8 mouse cellular contexts compared by ENCODE assay signal in genomic region chr12:4132941-4133846, GRCm38 (mm10). TPM values are rescaled to one million over a fixed set of nuclear protein-coding genes. Genes with fewer than 3 reads are reported as not detected.
DNase-seq lines count a peak whose midpoint lies in the region; ATAC-seq and TF ChIP-seq lines count a peak whose summit lies in the region.

Gene Adcy3, plus strand, starts transcription at chr12:4133103.

- H3K36me3 ChIP-seq in E14TG2a.4 (ENCODE audit: insufficient read depth, low read length), result peaks cover 23% of the 10 kb centered on the region
- no peaks in the 10 kb centered on the region for H3K36me3 ChIP-seq in forebrain, embryonic 14.5 days (ENCODE audit: control insufficient read depth, insufficient read depth, low read length)
- no peaks in the 10 kb centered on the region for H3K36me3 ChIP-seq in lung, embryonic 15.5 days

- peak within 1 kb of the TSS; percentile 85 for H3K4me2 ChIP-seq in forebrain, embryonic 14.5 days (ENCODE audit: low read length)
- peak within 1 kb of the TSS; percentile 87 for H3K4me2 ChIP-seq in lung, embryonic 15.5 days

- peak within 1 kb of the TSS; percentile 83 for H3K9ac ChIP-seq in forebrain, embryonic 14.5 days (ENCODE audit: low read length)
- peak within 1 kb of the TSS; percentile 54 for H3K9ac ChIP-seq in lung, embryonic 15.5 days

- intact Hi-C loops in heart, postnatal 10 days (cut with DNase I), result no loop called here

- peak within 1 kb of the TSS; percentile 58 for H3K27ac ChIP-seq in forebrain, embryonic 14.5 days (ENCODE audit: low read depth, low read length)
- peak within 1 kb of the TSS; percentile 49 for H3K27ac ChIP-seq in lung, embryonic 15.5 days

- peaks cover 46% of the 10 kb centered on the region for H3K27me3 ChIP-seq in E14TG2a.4 (ENCODE audit: insufficient read depth, low read length)
- H3K27me3 ChIP-seq in forebrain, embryonic 14.5 days (replicated peaks; ENCODE audit: control insufficient read depth, insufficient read depth, low read length), result no peaks in the 10 kb centered on the region
- H3K27me3 ChIP-seq in lung, embryonic 15.5 days, result no peaks in the 10 kb centered on the region; the same call in 1 of the 2 replicates

- peak; percentile 93 for ATAC-seq in forebrain, embryonic 14.5 days
- peak; percentile 90 for ATAC-seq in lung, embryonic 15.5 days (ENCODE audit: borderline replicate concordance, extremely low read depth, low FRiP score, low TSS enrichment)
- peak; percentile 63 for ATAC-seq in neutrophil, adult 5-6 weeks (ENCODE audit: extremely low read depth, insufficient number of reproducible peaks, low FRiP score, poor library complexity, severe bottlenecking)

- WGBS in forebrain, embryonic 14.5 days, result under 1% methylated on average over 76 of the region's 83 CpGs
- under 1% methylated on average over 81 of the region's 83 CpGs for WGBS in lung, embryonic 15.5 days

- peaks cover 34% of the 10 kb centered on the region for H3K4me1 ChIP-seq in E14TG2a.4 (replicated peaks; ENCODE audit: low read depth, low read length)
- peaks cover 7% of the 10 kb centered on the region; the same call in 1 of the 2 replicates for H3K4me1 ChIP-seq in forebrain, embryonic 14.5 days (ENCODE audit: control insufficient read depth, insufficient read depth, low read length)
- peaks cover 19% of the 10 kb centered on the region for H3K4me1 ChIP-seq in lung, embryonic 15.5 days

- H3K4me3 ChIP-seq in E14TG2a.4 (replicated peaks; ENCODE audit: low read length), result peak within 1 kb of the TSS; percentile 83
- H3K4me3 ChIP-seq in forebrain, embryonic 14.5 days (ENCODE audit: low read depth, low read length), result peak within 1 kb of the TSS; percentile 57
- peak within 1 kb of the TSS; percentile 55 for H3K4me3 ChIP-seq in lung, embryonic 15.5 days

- peaks cover 9% of the 10 kb centered on the region for H3K9me3 ChIP-seq in E14TG2a.4 (ENCODE audit: low read length)
- H3K9me3 ChIP-seq in forebrain, embryonic 14.5 days (replicated peaks; ENCODE audit: control insufficient read depth, low read length), result no peaks in the 10 kb centered on the region
- H3K9me3 ChIP-seq in lung, embryonic 15.5 days, result no peaks in the 10 kb centered on the region

- DNase-seq in c-Kit-positive CD71-negative TER-119-negative erythroid progenitor cells, embryonic 14.5 days (ENCODE audit: low read depth), result peak; percentile 29
- DNase-seq in forebrain, embryonic 14.5 days (ENCODE audit: low spot score), result peak; percentile 82
- peak; percentile 61 to 63 for DNase-seq in heart, postnatal 10 days
- DNase-seq in layer of hippocampus, adult 9-11 months, result peak; percentile 48
- peak; percentile 78 to 85 for DNase-seq in thymus, adult 18-20 months

- TF ChIP-seq CTCF in E14TG2a.4 (conservative IDR thresholded peaks at IDR 0.05; ENCODE audit: low read length), result no peak

RNA-seq across cellular contexts. Expression of gene Adcy3, which starts in this region (rescaled TPM):
- 5.3 and 6.5 TPM in 2 replicates for polyA plus RNA-seq in forebrain, embryonic 14.5 days (2014; fragmentation: Nextera tagmentation; extraction: Ambion mirVana)
- total RNA-seq in heart, postnatal 10 days (2021), result 10 to 100 TPM in 1 of 2 experiments, 1 to 10 TPM in 1; 7.1 to 20.2 TPM
- 10.9 and 12.2 TPM in 2 replicates for polyA plus RNA-seq in lung, embryonic 15.5 days (2015; fragmentation: Nextera tagmentation; extraction: Ambion mirVana)
- total RNA-seq in neutrophil, adult 5-6 weeks (2017), result 4.4 and 5.6 TPM in 2 replicates

Comparison
In these comparisons a context has a peak if more than half of its experiments do, and no peak if none do; other contexts are left out.
1. Peak in every context shown above with its lines: DNase-seq, ATAC-seq, H3K4me3 ChIP-seq and H3K27ac ChIP-seq.
2. DNase-seq: peak in every context shown above with its lines; median percentile 82 in forebrain, embryonic 14.5 days; 82 in thymus, adult 18-20 months; 62 in heart, postnatal 10 days; 48 in layer of hippocampus, adult 9-11 months; 29 in c-Kit-positive CD71-negative TER-119-negative erythroid progenitor cells, embryonic 14.5 days.